Mouse (Mus musculus) myocyte (in vitro differentiated cells): ENCODE data around the gene Ppp1r14a.

Experiments used
- CEBPB ChIP-seq: IDR thresholded peaks from 2 replicates; pipeline ENCODE4 v1.6.1; 2011; ENCODE audit warnings: mild to moderate bottlenecking, moderate library complexity; ENCODE audit not compliant: poor library complexity, insufficient read depth, severe bottlenecking
- E2F4 ChIP-seq: IDR thresholded peaks from one replicate; pipeline ENCODE4 v1.6.1; 2011; ENCODE audit warnings: mild to moderate bottlenecking, control low read depth, moderate library complexity; ENCODE audit not compliant: insufficient read depth
- POLR2AphosphoS2 ChIP-seq: IDR thresholded peaks from one replicate; pipeline ENCODE4 v1.6.1; 2011; ENCODE audit warnings: low read depth, control low read depth; ENCODE audit not compliant: insufficient read length
- REST ChIP-seq: IDR thresholded peaks from one replicate; pipeline ENCODE4 v1.6.1; 2011; ENCODE audit warnings: mild to moderate bottlenecking, control low read depth, moderate library complexity; ENCODE audit not compliant: insufficient read depth, insufficient read length
- SRF ChIP-seq: IDR thresholded peaks from one replicate; pipeline ENCODE4 v1.6.1; 2011; ENCODE audit warnings: low read depth; ENCODE audit not compliant: control insufficient read depth, insufficient read length
- TCF12 ChIP-seq: IDR thresholded peaks from one replicate; pipeline ENCODE4 v1.6.1; 2011; ENCODE audit warnings: mild to moderate bottlenecking, control low read depth; ENCODE audit not compliant: poor library complexity, insufficient read depth, severe bottlenecking
- USF1 ChIP-seq: IDR thresholded peaks from one replicate; pipeline ENCODE4 v1.6.1; 2011; ENCODE audit warnings: low read depth, mild to moderate bottlenecking, control low read depth, moderate library complexity

DNA sequence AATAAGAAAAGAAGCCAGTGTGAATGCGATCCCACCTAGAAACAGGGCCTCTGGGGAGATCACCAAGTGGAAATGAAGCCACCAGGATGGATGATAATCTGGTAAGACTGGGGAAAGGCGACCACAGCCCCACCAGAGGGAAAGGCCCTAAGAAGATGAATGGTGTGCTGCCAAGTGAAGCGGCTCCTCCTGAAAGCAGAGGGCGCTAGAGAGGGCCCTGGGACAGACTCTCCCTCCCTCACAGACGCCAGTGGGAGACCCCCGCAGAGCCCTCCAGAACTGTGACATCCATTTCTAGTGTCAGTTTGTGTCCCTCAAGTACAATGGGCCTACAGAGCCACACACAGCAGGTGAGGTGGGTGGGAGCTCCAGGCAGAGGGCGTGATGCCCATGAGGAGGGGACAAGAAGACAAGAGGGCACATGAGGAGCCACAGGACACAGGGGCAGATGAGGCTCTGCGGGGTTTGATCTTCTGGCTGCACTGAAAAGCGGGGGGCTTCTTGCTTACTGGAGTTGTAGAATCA lies 47.7 kb downstream of the Ppp1r14a start:
- TF ChIP-seq USF1 (no peak), SRF (no peak), POLR2AphosphoS2 (no peak), CEBPB (no peak), TCF12 (no peak), E2F4 (no peak), REST (no peak)
